Mouse (Mus musculus) gastrocnemius, postnatal 25 days (tissue): ENCODE measurements around the gene Ccdc81. TPM values are rescaled to one million over a fixed set of nuclear protein-coding genes. Genes with fewer than 3 reads are reported as not detected.

Source experiments
- DNase-seq: peaks from one replicate; pipeline ENCODE4 v3.0.0; 2022
- long read RNA-seq, 2 experiments: library from polyadenylated mRNA; stranded (forward); transcript quantifications; one replicate each; pipeline ENCODE4 v2.0.0; 2021
- total RNA-seq, 2 experiments: library from RNA; stranded (reverse); gene quantifications; 1 replicate in 1 of 2; 2 replicates in 1 of 2; pipeline ENCODE4 v1.2.3; 2021

The Ccdc81 gene
- total RNA-seq: not detected
- long read RNA-seq, experiment 1: 0 reads
- long read RNA-seq, experiment 2: 0 reads

DNA sequence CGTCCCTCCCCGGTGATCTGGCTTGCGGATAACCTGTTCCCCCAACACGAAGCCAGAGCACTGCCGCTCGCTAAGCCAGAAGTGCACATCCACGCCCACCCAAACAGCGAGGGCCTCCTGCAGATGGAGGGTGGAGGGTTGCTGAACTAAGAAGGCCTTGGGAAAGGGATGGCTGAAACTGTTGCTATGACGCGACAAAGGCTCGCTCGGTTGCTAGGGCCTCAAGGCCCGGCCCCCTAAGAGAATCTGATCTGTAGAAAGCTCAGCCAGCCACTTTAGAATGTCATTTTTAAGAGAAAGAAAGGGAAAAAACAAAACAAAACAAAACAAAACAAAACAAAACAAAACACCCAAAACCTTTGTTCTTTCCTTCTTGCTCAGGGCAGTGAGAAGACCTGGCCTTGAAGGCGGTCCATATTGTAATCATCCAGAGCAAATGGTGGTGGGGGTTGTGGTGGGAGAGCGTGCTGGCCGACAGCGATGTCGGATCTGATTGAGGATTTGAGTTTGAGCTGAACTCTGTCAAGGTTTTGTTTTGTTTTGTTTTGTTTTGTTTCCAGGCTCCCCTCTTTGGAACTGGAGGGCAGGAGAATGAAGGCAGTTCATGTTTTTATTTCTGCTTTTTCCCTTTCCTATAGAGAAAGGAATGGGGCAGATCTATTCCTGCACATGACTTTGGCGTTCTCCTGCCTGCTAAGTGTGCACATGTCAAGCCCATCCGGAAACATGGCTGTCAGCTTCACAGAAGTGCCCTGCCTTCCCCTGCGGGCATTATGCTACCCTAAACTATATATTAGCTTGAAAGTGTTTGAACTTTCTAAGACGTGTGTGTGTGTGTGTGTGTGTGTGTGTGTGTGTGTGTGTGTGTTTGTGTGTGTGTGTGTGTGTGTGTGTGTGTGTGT, at the start of gene Ccdc81:
Gene Ccdc81 (minus strand): TSS at position 188 of the 902 bp plus-strand sequence.
- no peak for DNase-seq

DNA sequence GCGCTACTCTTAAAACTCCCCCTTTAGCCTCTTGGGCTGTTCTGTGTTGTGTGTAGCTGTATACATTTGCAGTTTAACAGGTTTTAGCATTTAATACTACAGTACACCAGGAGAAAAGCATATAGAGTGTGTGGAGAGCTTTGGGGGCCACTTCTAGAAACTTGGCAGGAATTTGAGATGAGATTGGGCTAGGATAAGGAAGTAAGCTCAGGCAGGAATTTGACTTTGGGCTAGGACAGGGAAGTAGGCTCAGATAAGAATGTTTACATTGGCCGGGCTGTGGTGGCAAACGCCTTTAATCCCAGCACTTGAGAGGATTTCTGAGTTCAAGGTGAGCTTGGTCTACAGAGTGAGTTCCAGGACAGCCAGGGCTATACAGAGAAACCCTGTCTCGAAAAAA, 46.0 kb upstream of the Ccdc81 start:
- DNase-seq: no peak

DNA sequence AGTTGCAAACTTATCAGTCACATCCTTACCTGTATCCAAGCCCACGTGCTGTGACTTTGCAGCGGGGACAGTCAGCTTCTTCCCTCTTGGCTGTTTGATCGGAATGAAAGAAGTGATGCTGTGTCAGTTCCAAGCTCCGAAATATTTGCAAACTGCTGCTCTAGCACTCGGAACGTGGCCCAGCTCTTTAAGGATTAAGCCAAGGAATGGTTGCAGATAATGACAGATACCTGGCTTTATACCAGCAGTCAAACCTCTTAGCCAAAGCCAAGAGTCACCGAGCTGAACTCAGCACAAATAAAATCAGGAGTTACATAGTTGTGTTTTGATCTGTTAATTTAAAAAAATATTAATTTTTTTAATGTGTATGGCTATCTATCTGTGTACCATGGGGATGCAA, 44.6 kb upstream of the Ccdc81 start:
- peak; percentile 38 for DNase-seq

DNA sequence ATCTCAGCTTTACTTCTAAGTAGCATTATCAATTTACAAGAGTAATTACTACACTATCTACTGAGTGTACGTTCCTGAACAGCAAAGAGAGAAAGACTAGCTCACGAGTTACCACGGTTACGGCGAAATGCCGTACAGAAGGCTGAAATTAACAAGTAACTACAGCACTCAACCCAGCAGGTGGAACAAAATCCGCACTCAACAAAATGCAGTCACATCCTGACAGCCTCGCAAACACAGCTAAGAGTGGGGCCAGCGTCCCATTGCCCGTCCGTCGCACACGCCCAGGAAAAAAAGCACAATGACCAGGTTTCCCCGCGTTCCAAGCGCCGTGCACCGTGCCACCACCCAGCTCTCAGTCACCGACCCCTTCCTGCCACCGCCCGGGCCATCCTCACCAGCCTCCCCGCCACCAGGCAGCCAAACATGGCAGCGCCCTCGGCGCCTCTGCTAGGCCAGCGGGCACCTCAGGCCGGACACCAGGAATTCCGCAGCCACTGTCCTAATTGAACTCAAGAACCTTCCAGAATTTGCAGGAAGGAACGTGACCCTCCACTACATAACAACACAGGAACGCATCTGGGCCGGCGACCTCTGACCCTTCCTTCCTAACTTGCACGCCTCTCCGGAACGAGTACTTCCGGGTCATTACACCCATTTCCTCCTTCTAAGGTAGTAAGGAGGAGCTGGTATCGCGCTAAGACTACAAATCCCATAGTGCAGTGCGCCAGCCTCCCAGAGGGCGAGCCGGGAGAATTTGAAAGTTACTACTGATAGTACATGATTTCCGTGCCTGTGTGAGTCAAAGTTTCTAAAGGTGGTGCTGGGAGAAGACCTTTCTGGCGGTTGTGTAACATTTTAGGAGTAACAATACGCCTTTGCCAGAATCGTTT, 37.4 kb upstream of the Ccdc81 start, which contains the start of gene Hikeshi:
Gene Hikeshi (minus strand): TSS at position 634 of the 893 bp plus-strand sequence.
- peak; percentile 90 for DNase-seq

DNA sequence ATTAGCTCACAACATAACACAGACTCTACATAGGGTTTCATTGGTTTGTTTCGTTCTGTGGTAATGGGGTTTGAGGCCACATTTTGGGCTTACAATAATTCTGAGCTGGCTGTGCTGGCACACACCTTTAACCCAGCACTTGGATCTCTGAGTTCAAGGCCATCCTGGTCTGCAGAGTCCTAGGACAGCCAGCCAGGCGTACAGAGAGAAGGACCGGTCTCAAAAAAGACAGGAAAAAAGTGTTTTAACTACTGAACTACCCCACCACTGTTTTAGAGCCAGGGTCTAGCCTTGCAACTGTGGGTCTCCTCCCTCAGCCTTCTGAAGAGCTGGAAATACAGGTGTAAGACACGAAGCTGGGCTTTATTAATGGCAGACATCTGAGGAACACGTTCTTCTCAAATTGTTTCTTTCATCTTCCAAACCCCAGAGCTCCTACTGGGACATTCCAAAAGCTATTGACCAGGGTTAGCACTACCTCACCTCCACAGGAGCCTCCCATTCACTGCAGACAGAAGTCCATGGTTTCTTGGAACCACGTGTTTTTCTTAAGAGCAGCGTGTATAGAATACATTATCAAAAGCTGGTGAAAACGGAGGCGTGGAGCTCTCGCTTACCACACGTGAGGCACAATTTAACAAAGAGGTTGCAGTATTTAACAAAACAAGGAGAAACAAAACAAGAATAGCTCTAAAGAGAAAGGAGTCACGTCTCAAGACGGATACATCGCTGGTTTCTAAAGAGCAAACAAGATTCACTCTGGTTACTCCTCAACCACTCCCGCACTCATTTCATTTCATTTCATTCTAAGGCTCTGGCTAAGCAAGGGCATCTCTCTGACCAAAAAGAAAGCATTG, 36.3 kb upstream of the Ccdc81 start:
- DNase-seq: no peak

DNA sequence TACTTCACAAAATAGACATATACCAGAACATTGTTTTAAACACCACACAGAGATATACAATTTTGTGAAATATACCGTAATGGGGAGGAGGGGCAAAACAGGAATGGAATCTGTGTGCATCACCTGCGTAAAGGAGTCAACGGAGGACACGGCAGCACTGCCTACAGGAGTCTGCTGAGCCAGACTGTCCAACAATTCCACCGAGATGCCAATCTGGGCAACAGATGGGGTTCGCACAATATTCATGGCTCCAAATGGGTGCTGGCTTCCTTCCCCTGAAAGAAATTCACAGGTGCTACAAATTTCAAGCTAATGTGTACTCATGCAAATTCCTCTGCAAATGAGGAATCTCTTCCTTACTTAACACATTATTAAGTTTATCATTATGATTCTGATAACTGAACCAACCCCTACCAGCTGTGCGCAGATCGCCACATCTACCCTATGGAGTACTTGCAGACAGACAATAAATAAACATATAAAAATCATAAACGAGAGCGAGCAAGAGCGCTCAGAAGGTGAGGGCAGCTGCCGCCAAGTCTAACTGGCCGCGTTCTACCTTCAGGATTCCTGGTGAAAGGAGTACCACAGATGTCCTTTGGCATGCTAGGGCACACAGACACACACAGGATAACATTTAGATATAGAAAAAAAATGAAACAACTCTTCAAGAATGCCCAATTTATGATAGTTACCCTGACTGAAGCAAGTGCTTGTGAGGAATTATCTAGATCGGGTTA, 20.2 kb upstream of the Ccdc81 start:
- no peak for DNase-seq

DNA sequence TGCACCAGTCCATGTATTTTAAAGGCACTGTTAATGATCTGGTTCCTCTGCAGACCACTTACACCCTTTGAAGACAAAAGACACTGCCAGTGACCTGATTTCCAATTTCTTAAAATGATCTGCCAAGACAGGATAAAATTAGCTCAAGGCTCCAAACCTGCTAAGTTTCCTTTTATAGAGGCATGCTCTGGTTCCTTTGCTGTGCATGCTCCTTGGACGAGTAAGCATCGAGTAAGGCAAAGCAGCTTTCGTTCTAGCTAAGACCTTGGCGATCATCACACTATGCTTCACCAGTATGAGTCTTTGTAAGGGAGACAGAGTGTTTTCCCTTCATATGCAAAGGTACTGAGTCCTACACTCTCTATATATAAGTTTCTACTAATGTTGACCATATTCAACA, 14.3 kb upstream of the Ccdc81 start:
- DNase-seq: no peak

DNA sequence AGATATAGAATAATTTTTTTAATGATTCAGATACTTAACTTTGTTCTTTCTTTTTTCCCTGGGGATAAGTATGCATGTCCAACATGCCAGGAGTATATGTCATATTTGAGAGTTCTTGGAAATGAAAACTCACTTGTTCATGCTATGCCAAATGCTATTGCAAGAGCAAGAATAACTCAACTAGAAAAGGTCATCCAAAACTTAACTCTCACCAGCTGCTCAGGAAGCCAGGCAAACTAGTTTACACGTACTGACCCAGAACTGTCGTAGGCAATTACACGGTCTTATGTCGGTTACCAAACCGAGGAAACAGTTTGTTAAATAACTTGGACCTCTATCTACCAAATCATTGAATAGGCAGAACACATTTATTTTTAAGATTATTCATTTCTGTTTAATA, 13.3 kb upstream of the Ccdc81 start:
- no peak for DNase-seq

DNA sequence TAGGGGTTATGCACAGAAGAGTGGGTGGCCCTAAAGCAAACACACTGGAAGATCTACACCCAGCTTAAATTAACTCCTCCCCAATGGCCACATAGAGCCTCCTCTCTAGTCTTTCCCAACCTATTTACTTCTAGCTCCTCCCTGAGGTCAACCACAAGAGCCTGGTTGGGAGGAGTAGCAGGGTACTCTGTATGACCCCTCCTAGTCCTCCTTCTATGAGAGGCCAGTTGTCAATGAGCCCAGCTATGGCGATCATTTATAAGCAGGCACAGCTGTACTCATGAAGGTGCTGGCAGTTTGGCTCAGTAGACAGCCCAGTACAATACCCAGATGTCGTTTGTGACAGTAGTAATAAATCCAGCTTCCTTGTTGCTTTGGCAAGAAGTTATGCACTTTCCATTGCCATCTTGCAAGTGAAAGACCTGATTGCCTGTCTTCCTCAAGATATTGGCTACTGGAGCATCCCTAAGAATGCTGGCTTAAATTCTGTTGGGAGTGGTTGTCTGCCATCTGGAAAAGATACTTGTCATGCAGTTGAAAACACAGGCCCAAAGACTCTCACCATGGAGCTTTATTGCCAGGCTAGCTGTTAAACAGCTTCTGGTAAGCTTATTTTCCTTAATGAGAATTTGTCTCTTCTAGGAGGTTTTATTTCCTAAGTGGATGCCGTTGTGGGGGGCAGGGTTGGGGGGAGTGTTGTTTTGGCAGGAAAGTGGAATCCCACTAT, 10.2 kb upstream of the Ccdc81 start:
- DNase-seq: peak; percentile 22

DNA sequence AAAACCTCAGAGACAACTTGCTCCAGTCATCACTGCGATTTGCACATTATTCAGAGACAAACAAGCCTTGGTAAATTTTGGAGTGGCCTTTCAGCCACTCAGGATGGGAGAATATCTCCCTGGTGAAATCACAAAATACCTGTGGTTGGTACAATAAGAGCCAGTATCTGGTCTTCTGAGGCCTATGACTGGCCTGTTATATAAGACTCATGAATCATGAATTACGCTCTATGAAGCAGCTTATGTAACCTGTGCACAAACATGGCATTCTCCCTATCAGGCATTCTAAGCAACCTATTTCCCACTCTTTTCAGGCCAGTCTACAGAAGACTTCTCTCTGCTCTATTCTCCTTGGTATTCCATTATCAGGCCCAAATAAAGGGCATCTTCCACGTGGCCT, 8.9 kb upstream of the Ccdc81 start:
- DNase-seq: no peak

DNA sequence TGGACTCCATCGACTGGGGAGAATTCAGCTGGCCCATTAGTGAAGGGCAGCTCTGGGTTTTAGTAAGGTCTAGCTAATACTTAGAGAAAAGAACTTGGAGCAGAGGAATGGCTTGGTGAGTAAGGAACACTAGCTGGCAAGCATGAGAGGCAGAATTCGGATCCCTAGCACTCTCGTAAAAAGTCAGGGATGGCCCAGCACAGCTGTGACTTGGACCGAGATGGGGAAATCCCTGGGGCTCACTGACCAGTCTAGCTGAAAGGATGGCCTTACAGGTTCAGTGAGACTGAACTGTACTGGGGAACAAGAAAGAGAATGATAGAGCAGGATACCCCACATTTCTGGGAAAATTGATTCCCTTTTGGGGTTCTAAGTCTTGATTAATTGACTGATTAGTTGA, 6.3 kb upstream of the Ccdc81 start:
- DNase-seq: peak; percentile 46

DNA sequence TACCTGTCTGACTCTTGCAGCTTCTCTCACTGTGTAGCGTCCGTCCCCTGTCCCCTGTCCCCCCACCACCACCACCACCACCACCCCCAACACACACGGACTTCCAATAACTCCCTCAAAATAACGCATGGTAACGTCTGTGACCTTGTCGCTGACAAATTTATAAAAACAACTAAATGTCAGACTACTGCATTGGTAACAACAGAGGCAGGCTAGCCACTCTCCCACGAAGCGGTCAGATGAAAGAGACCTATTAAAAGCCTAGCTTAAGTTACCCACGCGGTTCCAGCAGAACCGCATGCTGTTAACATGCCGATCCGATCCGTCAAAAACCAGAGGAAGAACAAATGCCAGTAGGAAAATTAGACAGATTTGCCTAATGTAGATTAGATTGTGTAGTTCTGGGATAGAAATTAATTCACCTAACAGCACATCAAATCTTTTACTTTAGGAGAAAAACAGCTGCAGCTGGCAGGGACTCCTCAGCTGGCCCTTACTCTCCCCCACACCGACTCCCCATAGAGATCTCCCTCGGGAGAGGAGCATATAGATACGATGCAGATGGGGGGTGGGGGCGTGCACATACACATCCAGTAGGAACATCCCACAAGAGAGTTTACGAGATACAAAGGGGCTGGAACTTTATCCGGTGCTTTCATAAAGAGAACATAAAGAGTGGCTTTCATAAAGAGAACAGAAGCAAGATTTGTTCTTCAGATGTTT, 5.6 kb upstream of the Ccdc81 start:
- DNase-seq: no peak

DNA sequence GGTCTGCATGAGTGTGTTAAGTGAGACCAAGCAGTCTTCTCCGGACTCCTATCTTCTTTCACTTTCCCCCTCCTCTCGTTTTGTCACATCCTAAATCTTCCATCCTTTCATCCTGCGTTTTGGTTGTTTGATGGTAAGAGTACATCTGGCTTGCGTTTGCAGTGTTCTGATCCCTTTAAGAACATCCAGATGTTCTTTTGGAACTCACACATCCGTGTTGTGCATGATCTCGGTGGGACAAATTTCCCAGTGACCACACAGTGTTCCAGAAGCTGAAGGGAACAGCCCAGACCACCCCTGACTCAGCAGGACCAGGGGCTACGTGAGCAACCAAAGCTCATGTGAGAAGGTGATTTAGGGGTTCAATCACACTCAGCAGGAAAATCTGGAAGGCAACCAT, 5.0 kb upstream of the Ccdc81 start:
- no peak for DNase-seq

DNA sequence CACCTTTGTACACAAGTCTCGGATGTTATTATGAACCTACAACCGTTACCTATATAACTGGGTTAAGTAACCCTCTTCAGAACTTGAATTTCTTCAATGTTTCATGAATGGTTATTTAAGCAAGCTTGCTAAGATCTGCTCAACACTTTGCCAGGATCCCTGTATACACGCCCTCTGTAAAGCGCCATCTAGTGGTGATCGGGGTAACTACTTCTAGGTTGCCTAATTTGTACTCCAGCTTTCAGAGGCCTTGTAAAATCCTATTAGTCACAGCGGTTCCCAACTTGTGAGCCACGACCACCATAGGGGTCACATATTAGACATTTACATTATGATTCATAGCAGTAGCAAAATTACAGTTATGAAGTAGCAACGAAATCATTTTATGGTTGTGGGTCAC, 4.5 kb upstream of the Ccdc81 start:
- peak; percentile 25 for DNase-seq

DNA sequence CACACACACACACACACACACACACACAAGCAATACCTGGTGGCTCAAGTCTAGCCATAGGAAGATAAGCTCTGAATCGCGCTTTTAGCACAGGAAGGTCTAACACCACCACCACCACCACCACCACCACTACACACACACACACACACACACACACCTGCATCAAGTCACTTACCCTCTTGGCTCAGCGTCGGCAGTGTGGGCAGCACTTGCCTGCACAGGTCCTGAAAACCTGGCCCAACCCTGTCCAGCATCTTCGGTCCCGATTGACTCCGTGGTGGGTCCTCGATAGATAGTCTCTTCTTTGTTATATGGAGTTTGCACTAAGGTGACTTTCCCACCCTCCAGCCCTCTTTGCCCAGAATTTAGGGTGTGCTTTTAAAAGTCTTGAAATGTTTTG, 422 bp downstream of the Ccdc81 start:
- no peak for DNase-seq

DNA sequence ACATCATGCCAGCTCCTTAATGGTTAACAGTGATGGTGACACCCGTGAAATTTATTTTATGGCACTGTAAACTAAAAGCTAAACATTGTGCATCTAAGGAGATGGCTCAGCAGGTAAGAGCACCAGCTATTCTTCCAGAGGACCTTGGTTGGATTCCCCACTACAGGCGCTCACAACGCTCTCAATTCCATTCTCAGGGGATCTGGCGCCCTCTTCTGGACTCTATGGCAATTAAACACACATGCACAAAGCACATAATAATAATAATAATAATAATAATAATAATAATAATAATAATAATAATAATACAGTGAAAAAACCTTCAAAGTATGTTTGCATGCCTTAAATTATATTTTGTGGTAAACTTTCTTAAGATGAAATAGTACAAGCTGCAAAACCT, 11.6 kb downstream of the Ccdc81 start:
- DNase-seq: no peak

DNA sequence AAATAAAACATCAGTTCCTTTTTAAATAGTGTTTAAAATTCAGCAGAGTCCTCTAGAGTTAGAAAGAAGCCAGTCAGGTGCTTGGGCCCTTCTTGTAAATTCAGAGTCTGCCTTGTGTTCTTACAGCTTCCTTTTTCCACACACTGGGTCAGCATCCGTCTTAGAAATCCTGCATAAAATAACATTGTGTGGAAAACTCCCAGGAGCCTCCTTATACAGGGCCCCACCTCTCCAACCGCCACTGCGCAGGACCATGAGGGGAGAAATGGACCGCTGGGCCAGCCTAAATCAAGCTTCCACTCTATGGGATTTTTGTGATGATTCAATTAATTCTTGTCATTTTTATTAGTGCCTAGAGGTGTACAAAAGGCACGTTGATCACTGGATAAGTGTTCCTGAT, 12.0 kb downstream of the Ccdc81 start:
- DNase-seq: no peak

DNA sequence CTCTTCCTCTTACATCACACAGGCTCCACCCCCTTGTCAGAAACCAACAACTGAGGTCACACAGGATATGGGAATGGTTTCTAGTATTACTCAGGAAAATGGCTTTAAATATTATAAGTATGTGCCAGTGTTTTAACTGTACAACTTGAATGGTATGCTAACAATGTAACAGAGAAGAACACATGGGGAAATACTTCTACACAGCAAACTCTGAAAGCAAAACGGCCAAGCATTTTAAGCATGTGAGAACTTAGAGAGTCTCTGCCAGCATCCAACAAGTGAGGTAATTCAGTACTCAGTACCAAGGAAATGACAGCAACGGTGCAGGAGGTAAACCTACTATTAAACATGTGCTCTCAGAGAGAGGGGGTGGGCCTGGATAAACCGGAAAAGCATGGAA, 18.9 kb downstream of the Ccdc81 start:
- no peak for DNase-seq

DNA sequence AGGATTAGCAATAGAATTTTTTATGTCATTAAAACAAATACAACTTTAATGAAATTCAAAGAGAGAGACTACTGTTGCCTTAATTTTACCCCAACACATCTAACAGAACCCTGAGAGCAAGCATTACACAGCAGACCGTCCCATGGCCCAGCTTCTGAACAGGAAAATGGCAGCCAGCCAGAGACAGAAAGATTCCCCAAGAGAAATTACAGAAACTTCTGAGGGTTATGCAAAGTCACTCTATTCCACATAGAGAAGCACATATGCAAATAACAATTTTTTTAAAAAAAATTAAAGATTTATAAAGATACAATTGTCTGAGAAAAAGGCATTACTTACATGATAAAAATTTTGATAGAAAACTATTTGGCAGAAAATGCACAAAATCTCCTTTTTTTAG, 23.7 kb downstream of the Ccdc81 start:
- no peak for DNase-seq

DNA sequence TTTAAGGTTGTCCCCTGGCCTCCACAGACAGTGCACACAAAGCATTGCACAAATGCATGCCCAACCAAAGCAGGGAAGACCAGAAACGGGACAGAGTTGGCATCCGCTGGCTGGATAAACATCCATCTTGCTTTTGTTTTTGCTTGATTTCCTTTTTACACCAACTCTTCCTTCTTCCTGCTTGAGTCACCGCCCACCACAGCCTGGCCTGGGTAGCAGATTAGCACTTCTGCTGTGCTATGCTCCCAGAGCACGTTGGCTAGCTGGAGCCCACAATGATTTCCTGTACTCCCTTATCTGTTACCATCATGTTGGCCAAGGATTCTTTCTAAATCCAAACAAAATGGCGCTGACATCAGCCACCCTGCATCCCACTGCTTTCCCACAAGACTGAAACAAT, 36.2 kb downstream of the Ccdc81 start:
- no peak for DNase-seq
